Mouse (Mus musculus) left cerebral cortex, adult 9 months (tissue): ENCODE results near the gene Rasa2.
"Not testable (repeated sequence)": the region's sequence is repeated elsewhere in the genome, so short reads cannot be mapped to it uniquely, and the experiment has no call there.

Experiments used
- DNase-seq, 2 experiments: peaks; one replicate each; pipeline ENCODE4 v3.0.0; 2022; ENCODE audit warnings: low spot score in 2 of 2

The Rasa2 gene

DNA sequence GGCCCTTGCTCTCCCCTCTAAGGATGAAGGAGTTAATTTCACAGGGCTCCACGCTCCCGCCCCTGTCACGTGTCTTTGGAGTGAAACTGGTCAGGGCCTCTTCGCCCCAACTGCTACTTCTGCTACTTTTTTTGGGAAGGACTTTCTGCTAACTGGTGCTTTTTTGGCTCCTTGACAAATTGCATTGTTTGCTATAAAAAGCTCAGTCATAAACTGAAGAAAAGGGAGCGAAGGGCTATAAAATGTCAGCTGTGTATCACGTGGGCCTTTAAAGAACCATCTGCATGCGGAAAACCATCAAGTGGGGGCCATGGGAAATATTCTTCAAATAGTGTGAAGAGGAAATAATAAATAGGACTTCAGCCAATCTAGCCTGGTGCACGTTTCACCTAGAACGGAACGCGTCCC lies 100.7 kb downstream of the Rasa2 start:
- no peak for DNase-seq

DNA sequence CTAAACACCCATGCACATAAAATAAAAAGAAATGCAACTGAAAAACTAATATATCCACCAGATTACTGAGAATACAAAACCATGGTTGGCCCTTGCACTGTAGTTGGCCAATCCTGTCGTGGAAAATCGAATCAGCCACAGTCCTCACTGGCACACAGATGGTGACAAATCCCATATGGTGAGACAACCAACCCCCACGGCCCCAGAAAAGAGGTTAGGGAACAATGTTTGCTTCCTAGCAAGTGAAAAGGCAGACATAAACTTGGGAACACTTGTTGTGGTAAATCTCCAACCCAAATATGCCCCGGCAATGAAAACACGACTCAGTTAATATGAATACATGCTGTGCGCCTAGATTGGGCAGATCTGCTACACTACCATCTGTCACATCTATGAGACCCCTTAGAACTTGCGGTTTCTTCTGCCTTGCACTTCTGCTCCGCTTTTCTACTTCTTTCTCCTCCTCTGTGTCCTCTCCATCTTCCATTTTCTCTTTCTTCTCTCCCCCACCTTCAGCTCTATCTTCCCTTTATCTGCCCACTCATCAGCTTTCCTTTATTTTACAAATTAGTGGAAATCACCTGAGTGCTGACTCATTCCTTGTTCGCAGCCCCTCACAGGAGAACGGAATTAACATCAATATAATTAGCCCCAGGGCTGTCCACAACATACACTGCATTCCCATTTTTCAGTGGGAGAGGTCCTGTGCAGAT lies 101.3 kb downstream of the Rasa2 start:
- DNase-seq = no peak

DNA sequence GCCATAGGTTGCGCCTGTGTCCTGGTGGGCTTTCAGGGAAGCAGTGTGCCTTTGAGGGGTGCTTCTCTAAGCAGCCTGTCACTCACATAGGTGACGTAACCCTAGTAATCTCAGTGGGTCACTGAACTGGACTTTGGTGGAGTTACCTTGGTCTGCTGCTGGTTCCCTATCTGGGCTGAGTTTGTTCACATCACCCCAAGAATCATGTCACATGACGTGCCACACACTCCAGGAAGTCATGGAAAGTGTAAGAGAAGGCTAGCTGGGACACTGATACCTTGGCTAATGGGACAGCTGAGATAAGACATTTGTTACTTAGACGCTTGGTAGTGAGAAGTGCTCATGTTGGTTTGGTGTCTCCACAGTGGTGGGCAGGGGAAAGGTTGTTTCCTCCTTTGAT lies 105.4 kb downstream of the Rasa2 start:
- no peak for DNase-seq

DNA sequence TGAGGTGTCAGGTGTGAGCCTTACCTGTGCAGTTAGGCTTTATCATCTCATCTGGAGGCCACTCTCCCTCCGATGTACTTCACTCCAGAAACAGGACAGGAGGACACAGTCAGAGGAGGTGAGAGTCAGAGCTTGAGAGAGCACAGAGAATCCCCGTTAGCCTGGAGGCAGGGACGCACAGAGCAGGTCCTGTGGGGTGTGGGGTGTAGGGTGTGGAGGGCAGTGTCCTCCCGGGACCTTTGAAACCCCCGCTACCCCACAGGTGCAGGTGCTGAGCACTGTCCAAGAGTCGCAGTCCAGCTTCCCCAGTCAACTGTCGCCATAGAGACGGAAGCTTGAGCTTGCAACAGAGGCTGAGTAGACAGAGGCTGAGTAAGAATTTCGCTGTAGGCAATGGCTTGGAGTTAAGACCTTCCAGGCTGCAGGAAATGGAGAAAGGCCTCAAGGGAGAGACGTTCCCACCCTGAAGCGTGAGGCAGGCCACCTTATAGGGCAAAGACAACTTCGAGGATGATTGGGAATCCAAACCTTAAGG lies 106.4 kb downstream of the Rasa2 start, which contains the start of gene Gm28729:
Gene Gm28729, minus strand, starts transcription at position 293 of the 535 bp plus-strand sequence.
- no peak for DNase-seq

DNA sequence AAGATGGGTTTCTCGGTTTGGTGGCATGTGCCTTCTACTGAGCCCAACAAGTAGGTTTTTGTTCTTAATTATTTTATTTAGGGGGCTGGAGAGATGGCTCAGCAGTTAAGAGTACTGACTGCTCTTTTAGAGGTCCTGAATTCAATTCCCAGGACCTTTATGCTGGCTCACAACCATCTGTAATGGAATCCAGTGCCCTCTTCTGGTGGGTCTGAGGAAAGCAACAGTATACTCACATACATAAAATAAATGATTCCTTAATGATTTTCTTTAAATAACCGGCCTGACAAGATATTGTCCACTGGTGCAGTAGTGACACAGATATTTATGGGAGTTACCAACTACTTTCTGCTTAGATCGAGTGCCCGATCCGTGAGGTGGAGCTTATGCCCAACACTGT lies 108.3 kb downstream of the Rasa2 start:
- DNase-seq = no peak

DNA sequence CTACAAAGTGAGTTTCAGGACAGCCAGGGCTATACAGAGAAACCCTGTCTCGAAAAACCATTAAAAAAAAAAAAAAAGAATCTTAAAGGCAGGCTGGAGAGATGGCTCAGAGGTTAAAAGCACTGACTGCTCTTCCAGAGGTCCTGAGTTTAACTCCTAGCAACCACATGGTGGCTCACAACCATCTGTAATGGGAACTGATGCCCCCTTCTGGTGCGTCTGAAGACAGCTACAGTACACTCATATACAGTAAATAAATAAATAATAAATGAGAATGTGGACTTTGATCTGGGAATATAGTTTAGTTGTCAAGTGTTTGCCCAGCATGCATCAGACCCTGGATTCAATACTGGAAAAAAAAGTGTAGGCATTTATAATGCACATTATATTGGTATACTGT lies 109.8 kb downstream of the Rasa2 start:
- DNase-seq = not testable (repeated sequence)

DNA sequence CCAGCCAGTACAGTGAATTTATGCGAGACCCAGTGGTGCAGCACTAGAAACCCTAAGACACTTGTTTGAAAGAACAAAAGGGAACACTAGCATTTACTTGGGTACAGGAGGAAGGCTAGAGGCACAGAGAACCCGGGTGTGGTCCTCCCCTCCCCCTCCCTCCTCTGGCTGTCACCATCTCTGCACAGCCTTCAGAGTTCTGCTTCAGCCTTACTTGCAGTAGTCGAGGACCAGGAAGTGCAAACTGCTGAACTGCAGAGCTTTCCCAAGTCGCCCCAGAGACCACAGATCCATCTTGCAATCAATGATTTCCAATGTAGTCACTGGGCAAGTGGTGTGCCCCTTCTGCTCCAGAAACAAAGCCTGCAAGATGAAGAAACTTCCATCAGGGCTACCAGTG lies 114.0 kb downstream of the Rasa2 start:
- no peak for DNase-seq

DNA sequence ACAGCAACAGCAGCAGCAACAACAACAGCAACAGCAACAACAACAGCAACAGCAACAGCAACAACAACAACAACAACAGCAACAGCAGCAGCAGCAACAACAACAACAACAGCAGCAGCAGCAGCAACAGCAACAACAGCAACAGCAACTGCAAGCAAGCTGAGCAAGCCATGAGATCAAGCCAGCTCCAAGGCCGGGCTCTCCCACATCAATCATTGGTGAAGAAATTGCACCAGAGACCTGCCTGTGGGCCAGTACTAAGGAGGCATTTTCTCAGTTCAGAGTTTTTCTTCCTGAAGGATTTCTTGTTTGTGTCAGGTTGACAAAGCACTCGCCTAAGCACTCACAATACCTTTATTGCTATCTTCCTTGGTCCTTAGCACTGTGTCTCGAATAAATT lies 114.6 kb downstream of the Rasa2 start:
- no peak for DNase-seq

DNA sequence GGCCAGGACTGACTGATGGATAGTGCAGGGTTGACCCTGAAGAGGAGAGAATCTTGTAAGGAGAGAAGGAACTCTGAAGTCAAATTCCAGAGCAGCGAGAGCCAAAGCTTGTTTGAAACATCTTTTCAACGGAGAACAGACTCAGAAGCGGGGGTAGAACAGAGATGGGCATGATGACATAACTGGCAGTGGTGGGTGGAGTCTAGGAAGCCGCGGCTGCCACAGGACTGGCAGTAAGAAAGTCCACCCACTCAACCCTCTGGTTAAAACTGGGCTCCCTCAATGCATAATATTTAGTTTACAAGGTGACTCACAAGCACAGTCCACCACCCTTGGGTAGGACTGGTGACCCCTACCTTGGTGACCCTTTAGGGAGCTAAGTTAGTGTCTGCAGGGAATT lies 115.7 kb downstream of the Rasa2 start:
- DNase-seq = no peak

DNA sequence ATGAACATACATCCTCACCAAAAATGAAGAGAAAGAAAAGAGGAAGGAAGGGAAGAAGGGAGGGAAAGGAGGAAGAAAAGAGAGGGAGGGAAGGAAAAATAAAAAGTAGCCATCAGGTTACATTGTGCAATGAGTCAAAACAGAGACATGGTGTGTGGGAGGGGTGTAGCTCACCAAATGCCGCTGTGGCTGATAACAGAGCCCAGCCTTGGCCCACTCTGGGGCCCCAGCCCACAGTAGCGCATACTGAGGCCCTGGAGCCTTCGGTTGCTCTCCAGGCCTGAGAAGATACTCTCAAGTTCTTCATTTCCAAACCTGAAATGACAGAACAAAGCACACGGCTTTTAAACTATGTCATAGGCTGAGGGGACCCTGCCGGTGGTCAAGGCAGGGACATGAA lies 117.1 kb downstream of the Rasa2 start:
- no peak for DNase-seq

DNA sequence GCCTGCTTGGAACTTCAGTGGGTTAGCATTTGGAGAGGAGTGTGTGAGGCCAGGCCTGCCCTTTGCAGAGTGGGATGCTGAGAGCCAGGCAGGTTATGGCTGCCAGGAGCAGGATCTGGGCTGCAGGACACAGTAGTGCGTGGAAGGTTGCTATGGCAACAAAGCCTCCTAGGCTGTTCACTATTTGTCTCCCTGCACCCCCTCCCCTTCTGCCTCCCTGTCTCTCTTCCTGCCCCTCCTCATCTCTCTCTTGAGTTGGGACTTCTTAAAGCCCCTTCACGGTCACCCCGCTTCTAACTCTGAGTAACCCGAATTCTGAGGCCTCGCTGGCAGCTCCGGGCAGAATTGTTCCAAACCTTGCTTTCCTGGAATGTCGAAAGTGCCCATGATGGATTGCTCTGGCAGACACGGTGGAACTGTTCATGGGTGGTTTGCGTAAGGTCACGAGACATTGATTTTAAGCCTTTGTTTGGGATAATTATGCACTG lies 125.4 kb downstream of the Rasa2 start:
- DNase-seq = no peak

DNA sequence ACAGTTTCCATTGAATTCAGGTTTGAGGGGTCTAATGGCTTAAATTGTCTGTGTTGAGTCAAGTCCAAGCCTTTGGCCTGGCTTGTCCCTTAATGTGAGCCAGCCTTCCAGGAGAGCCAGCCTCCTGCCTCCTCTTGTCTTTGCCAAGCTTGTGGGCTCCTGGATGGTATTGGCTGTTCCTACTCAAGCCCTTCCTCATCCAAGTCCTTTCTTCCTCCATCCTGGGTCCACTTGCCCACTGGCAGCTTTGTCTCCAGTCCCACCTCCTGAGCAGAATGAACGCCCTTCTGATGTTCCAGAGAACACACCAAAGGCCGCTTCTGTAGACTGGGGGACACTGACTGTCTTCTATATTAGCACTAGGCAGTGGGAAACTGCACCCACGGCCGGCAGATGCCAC lies 126.3 kb downstream of the Rasa2 start:
- DNase-seq = no peak

DNA sequence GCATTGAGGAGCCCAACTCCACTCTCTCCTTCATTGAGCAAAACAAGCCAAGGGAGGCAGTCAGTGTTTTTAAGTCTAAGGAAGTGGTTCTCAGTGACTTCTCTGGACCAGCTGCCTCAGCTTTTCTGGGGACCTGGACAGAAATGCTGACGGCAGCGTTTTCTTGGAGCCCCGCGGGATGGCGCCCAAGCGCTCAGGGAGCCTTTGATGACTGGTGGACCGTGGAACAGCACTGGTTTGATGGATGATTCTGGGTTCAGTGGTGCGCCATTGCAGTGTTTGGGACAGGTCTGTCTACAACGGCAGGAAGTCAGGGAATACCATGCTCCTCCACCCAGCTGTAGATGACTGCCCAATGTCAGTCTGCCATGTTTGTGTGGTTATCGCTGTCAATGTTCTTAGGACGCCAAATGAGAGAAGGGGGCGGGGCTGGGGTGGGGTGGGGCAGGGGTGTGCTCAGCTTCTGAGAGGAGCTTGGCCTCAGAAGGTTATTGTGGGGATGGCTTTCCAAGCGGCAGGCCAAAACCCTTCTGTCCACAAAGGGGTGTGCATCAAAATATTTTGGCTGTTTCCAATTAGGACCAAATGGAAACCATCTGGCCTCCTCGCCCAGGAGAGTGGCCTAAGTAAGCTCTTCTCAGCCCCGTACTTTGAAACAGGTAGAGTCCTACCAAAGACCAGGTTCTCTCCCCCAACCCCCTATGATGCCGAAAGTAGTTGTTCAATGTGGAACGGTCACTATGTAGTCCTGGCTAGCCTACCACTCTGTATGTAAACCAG lies 127.1 kb downstream of the Rasa2 start:
- DNase-seq = no peak

DNA sequence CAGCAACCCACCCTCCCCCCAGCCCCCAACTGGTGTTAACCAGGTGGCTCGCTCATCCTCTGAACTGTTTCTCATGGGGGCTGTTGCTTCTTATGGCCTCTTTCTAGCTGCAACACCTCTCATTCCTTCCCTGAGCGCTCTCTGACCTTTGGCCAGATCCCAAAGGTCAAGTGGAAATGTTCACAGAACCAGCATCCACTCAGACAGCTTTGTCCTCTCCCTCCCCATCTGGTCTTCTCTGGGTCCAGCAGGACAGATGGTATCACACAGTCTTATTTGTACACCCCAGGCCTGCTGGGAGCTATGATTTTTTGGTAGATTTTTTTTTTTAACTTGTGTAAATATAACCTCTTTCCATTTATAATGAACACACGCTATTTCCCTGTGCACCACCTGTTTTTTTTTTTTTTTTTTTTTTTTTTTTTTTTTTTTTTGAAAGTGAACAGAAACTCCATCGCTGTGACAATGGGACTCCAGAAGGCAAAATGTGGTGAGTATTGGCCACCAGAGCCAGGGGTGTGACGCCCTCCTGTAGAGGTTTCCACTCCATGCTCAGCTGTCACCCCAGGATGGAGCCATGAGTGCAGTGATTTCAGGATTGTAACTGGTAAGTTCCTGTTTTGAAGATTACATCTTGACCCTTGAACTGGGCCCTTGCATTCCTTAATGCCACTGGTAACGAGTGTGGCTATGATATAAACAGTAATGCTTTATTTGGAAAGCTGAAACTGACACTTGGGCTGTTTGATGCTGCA lies 128.4 kb downstream of the Rasa2 start:
- no peak for DNase-seq

DNA sequence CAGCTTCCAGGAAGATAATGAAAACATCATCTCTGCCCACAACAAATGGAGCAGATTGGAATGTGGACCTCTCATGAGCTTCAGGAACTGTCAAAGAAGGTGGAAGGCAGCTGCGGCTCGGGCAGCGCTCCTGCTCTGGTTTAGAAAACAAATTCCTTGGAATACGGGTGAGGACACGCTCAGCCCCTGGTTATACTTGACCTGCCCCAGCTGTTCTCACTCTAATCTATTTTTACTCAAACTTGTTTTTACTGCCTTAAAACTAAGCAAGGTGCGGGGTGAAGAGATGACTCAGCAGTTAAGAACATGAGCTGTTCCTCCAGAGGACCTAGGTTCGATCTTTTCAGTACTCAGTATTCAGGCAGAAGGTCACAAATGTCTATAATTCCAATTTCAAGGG lies 130.2 kb downstream of the Rasa2 start:
- DNase-seq = no peak

DNA sequence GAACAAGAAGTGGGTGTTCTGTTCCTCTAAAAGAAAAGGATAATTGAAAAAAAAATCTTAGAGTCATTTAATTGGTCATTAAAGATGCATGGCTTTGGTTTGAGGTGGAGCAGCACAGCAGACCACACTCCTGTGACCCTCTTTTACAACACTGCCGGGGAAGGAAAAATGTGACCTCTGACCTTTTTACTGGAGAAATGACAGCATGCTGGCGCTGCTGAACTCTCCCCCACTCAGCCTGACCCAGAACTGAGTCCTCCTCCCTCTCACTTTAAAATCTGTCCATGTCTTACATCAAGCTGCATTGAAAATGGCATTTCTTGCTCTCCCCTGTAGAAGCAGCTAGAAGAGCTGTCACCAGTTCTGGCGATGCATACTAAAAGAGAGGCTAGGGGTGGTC lies 138.2 kb downstream of the Rasa2 start:
- DNase-seq = no peak

DNA sequence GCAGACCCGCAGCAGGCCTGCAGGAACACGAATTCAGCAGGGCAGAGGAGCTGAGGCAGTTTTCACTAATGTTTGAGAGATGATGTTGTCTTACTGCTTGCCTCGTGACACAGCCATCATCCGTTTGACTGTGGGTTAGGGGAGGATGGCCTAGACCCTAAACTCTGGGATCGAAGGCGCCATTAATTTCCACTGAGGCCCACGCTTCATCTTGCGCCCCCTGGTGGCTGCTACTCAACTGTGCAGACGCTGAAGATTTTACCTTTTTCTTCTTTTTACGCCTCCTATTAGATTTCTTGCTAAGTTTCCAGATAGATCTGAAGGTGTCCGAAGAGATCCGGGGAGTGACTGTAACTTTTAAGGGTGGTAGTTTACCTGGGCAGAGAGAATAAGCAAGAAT lies 139.6 kb downstream of the Rasa2 start:
- no peak for DNase-seq
